Mouse (Mus musculus) frontal cortex, postnatal 10 days (tissue): ENCODE data around the gene Dclre1b.

Source experiments
- DNase-seq, 2 experiments: peaks; one replicate each; pipeline ENCODE4 v3.0.0; 2022; ENCODE audit warnings: low spot score in 2 of 2, mixed read lengths in 1 of 2

The Dclre1b gene

DNA sequence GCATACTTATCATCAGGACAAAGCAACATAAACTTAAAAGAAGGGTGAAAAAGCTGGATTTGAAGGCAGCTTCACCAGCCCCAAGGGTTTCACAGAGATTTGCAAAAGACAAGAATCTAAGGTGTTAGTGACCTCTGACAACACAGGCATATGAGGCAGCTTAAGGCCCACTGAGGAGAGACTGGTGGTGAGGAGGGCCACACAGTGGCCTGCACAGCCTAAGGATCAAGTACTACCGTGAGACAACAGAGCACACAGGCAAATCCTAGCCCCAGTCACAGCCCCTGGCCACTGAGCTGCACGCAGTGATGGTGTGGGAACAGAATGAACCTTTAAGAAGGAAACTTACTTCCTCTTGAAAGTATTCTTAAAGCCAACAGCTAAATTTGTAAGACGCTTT, 35.7 kb downstream of the Dclre1b start:
- no peak for DNase-seq

DNA sequence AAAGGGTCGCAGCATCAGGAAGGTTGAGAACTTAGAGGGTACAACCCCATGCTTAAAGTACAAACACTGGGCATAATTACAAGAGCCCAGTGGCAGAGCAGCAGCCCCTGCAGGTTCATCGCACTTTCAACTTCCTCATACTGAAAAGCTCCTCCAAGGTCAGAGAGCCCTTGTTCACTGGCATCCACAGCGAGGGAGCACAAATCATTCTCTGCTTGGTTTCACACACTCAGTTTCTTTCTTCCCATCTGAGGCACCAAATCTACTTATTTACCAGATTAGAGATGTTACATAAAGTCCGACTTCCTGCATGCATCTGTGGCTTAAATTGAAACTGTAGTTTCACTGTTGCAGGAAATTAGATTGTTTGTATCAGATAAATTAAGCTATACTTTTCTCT, 36.4 kb downstream of the Dclre1b start:
- no peak for DNase-seq

DNA sequence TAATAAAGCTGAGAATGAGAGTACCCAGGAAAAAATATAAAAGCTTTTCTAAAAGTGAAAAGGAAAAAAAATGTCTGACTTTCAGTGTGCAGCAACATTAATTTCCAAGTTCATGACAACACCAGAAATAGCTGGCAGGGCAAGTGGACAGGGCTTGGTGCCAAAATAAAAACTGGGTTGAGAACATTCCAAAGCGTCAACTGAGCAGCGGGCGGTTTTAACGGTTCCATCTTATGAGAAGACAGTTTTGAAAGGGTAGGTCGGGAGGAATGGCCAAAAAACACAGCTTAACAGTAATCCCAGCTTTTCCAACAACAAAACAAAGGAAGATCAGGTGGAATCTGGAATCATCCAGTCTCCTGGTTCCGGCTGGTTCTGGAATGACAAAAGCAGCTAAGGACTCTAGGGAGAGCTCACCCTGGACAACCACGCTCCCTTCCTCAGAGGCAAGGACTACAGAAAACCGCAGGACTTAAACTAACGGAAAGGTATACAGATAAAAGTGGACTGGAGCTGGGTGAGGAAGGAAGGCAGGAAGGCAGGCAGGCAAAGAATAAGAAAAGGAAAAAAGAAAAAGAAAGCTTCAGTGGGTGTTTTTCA, 37.6 kb downstream of the Dclre1b start:
- no peak for DNase-seq

DNA sequence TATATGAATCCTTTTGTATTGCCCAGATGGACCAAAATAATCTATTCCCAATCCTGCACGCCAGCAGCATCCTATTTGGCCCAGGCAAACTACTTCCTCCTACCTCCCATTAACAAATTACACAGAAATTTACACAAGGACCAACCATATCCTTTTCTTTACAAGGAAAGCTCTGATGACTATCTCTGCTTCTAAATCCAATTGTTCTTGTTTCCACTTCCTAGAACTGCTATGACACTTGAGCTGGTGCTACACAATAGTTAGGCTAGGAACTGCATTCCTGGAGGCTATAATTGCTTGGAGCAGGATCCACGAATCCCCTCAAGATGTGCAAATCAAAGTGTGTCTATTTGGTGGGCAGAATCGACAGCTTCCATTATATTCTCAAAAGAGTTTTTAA, 42.5 kb downstream of the Dclre1b start:
- no peak for DNase-seq

DNA sequence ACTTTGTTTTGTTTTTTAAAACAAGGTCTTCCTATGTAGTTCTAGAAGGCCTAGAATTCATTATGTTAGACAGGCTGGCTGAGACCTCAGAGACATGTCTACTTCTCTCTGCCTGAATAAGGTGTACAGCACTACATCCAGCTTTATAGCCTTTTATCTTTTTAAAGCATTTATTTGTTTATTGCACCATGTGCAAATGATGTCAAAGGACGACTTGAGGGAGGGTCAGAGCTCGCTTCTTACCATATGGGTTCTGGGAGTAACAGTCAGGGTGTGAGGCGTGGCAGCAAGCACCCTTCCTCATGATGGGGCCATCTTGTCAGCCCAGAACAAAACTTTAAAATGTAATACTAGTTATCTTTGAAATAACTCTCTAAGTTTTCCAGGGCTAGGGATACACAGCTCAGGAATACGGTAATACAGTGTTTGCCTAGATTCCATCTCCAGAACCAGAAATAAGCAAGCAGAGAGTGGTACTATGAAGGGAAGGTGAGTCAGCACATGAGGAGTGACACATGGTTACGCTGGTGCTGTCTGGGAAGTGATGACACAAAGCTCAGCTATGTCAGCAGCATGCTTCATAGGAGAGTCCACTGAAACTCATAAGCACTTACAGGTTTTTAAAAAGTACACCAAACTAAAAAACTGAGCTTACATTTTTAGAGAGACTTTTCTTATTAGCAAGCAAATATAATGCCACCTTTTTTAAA, 49.8 kb downstream of the Dclre1b start:
- DNase-seq: no peak

DNA sequence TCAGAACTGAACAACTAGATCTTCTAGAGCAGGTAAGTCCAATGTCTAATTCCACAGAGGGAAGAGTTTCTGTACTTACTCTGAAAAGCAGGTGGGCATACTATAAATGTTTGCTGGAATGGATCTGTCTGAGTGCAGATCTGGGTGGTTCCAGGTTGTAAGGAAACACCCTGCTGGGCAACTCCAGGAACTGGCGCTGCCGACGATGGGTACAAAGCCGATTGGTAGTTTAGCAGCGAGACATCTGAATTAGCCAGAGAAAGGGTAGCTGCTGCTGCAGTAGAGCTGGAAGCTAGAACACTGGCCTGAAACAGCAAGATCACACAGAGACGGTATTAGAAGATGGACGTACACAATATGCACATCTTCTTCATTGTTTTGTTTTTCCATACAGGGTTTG, 50.8 kb downstream of the Dclre1b start:
- DNase-seq: no peak

DNA sequence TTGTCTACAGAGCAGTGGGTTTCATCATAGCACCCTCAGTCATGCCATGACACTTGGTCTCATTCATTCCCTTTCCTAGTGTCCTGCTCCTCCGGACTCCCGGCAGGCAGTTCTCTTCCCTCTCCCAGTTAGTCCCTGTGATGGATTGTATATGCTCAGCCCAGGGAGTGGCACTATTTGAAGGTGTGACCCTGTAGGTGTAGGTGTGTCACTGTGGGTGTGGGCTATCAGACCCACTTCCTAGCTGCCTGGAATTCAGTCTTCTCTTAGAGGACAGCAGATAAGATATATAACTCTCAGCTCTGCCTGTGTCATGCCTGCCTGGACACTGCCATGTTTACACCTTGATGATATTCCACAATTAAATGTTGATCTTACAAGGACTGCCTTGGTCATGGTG, 52.3 kb downstream of the Dclre1b start:
- DNase-seq: no peak

DNA sequence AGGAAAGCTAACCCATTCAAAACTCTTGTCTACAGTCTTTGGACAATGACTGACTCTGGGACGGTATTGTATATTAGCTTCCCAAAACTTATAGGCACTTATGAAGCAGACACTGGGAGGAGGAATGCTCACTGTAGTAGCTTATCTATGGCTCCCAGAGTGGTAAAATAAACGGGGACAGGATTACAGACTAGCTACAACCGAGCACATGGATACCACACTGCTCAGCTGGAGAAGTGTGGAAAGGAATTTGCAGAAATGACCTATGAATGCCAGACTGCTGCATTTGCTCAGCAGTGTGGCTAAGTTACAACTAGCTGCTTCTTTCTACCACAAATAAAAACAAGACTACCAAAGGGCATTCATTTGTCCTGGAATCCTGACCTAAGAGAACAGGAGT, 53.9 kb downstream of the Dclre1b start:
- no peak for DNase-seq

DNA sequence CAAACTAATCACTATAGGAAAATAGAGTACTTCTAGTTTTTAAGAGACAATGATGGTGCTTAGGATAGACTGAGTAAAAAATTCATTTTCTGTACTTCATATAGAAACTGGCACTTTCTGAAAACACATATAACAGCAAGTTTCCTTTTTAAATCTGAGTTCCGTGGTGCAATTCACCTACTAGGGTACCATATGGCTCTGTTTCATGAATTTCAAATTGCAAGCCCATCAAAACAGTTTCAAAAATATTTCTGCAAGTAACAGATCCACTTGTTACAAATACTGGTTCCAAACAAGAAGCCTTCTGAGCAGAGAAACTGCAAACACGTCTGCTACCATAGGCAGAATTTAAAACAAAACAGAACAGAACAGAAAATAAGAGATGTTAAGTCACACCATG, 57.7 kb downstream of the Dclre1b start:
- no peak for DNase-seq
